In genomic region chr12:105583484-105583883, GRCm38 (mm10) we compare ENCODE assay signal across 9 mouse cellular contexts. TPM values are rescaled to one million over a fixed set of nuclear protein-coding genes. Genes with fewer than 3 reads are reported as not detected.
DNase-seq lines count a peak whose midpoint lies in the region; ATAC-seq and TF ChIP-seq lines count a peak whose summit lies in the region.
"Had no signal": no experiment of that assay in that cellular context is flagged by ENCODE, and none has a peak within 500 bp of the region (broad histone marks: within the 10 kb centered on the region; RNA-seq: fewer than 3 reads in every experiment).

No protein-coding gene starts in this region.

- DNase-seq in heart, postnatal 10 days = no peak
- peak; percentile 64 for DNase-seq in liver, postnatal 0 days
- DNase-seq in ovary, adult 18-20 months (ENCODE audit: low spot score) = no peak
- DNase-seq in ovary, postnatal 10 days (ENCODE audit: low spot score) = no peak
- no peak for DNase-seq in cerebellum, adult 8-10 months

- 33% methylated on average over 2 of the region's 2 CpGs for WGBS in heart, embryonic 15.5 days
- WGBS in embryonic facial prominence, embryonic 13.5 days = 11% methylated on average over 2 of the region's 2 CpGs
- WGBS in liver, postnatal 0 days (ENCODE audit: insufficient replicate concordance) = 24% methylated on average over 2 of the region's 2 CpGs

- no peaks in the 10 kb centered on the region for H3K9me3 ChIP-seq in heart, embryonic 15.5 days (replicated peaks)
- no peaks in the 10 kb centered on the region for H3K9me3 ChIP-seq in E14TG2a.4 (ENCODE audit: low read length)
- no peaks in the 10 kb centered on the region for H3K9me3 ChIP-seq in embryonic facial prominence, embryonic 13.5 days
- H3K9me3 ChIP-seq in liver, postnatal 0 days (ENCODE audit: low read length) = no peaks in the 10 kb centered on the region

- no peaks in the 10 kb centered on the region for H3K36me3 ChIP-seq in heart, embryonic 15.5 days
- H3K36me3 ChIP-seq in E14TG2a.4 (ENCODE audit: insufficient read depth, low read length) = no peaks in the 10 kb centered on the region
- H3K36me3 ChIP-seq in embryonic facial prominence, embryonic 13.5 days = no peaks in the 10 kb centered on the region
- no peaks in the 10 kb centered on the region for H3K36me3 ChIP-seq in liver, postnatal 0 days (replicated peaks; ENCODE audit: insufficient read depth, low read length)

- H3K27ac ChIP-seq in heart, embryonic 15.5 days = no peak overlapping the region
- H3K27ac ChIP-seq in embryonic facial prominence, embryonic 13.5 days = peak overlapping the region; percentile 48; the same call in 1 of the 2 replicates
- H3K27ac ChIP-seq in liver, postnatal 0 days (ENCODE audit: low read depth) = no peak overlapping the region
- H3K27ac ChIP-seq: hindbrain, embryonic 14.5 days had no signal

- H3K4me2 ChIP-seq in heart, embryonic 15.5 days = no peak overlapping the region
- no peak overlapping the region for H3K4me2 ChIP-seq in embryonic facial prominence, embryonic 13.5 days
- no peak overlapping the region for H3K4me2 ChIP-seq in liver, postnatal 0 days (ENCODE audit: low read depth, low read length)
- H3K4me2 ChIP-seq: hindbrain, embryonic 14.5 days had no signal

- peak; percentile 45; the same call in 1 of the 2 replicates for ATAC-seq in heart, embryonic 15.5 days (replicated peaks; ENCODE audit: insufficient number of reproducible peaks, insufficient read depth, low FRiP score, low read depth)
- peak; percentile 40; the same call in 1 of the 2 replicates for ATAC-seq in embryonic facial prominence, embryonic 13.5 days (ENCODE audit: insufficient number of reproducible peaks, insufficient read depth, low FRiP score, low TSS enrichment, low read depth)
- 0 out of 2 replicates have a peak, but pooled peaks have one; percentile 41 for ATAC-seq in liver, postnatal 0 days

- H3K27me3 ChIP-seq in heart, embryonic 15.5 days = peaks cover 2% of the 10 kb centered on the region; the same call in 1 of the 2 replicates
- peaks cover 22% of the 10 kb centered on the region for H3K27me3 ChIP-seq in E14TG2a.4 (ENCODE audit: insufficient read depth, low read length)
- 0 out of 2 replicates have a peak, but pooled peaks cover 5% of the 10 kb centered on the region for H3K27me3 ChIP-seq in embryonic facial prominence, embryonic 13.5 days
- no peaks in the 10 kb centered on the region for H3K27me3 ChIP-seq in liver, postnatal 0 days (ENCODE audit: insufficient read depth, low read length)

- H3K4me1 ChIP-seq in heart, embryonic 15.5 days (replicated peaks) = 0 out of 2 replicates have a peak, but pooled peaks cover 2% of the 10 kb centered on the region
- peaks cover 77% of the 10 kb centered on the region for H3K4me1 ChIP-seq in E14TG2a.4 (replicated peaks; ENCODE audit: low read depth, low read length)
- H3K4me1 ChIP-seq in embryonic facial prominence, embryonic 13.5 days = peaks cover 35% of the 10 kb centered on the region
- no peaks in the 10 kb centered on the region for H3K4me1 ChIP-seq in liver, postnatal 0 days (ENCODE audit: insufficient read depth)

- no peak for TF ChIP-seq CTCF in E14TG2a.4 (conservative IDR thresholded peaks at IDR 0.05; ENCODE audit: low read length)
- no peak for TF ChIP-seq CTCF in liver, postnatal 0 days (IDR thresholded peaks at IDR 0.05; ENCODE audit: low read depth)

- no peak overlapping the region for H3K4me3 ChIP-seq in heart, embryonic 15.5 days
- peak overlapping the region; percentile 43; the same call in 1 of the 2 replicates for H3K4me3 ChIP-seq in E14TG2a.4 (replicated peaks; ENCODE audit: low read length)
- H3K4me3 ChIP-seq in embryonic facial prominence, embryonic 13.5 days = no peak overlapping the region
- H3K4me3 ChIP-seq in liver, postnatal 0 days (ENCODE audit: low read depth, low read length) = no peak overlapping the region

- no peak for TF ChIP-seq EP300 in liver, postnatal 0 days (IDR thresholded peaks at IDR 0.05; ENCODE audit: low read depth)

- H3K9ac ChIP-seq in heart, embryonic 15.5 days = no peak overlapping the region
- no peak overlapping the region for H3K9ac ChIP-seq in embryonic facial prominence, embryonic 13.5 days
- H3K9ac ChIP-seq in liver, postnatal 0 days (replicated peaks) = no peak overlapping the region
- H3K9ac ChIP-seq: hindbrain, embryonic 14.5 days had no signal

- intact Hi-C loops in heart, postnatal 10 days (cut with DNase I) = loop anchor here (10.0 kb wide), 1 partner anchor 539 kb away; no protein-coding TSS in a partner anchor

RNA-seq across cellular contexts. Expression of gene Bdkrb1, which starts 19.4 kb away (rescaled TPM):
- 0.30 TPM in 1 of 2 replicates, not detected in the other for polyA plus RNA-seq in heart, embryonic 15.5 days (2015; fragmentation: Nextera tagmentation; extraction: Ambion mirVana)
- not detected for total RNA-seq in heart, postnatal 10 days (2021)
- not detected in 2 replicates for polyA plus RNA-seq in embryonic facial prominence, embryonic 13.5 days (2015; fragmentation: Nextera tagmentation; extraction: Ambion mirVana)
- not detected in 2 replicates for polyA plus RNA-seq in liver, postnatal 0 days (2015; fragmentation: Nextera tagmentation; extraction: Ambion mirVana)

RNA-seq across cellular contexts. Expression of gene Bdkrb2, which starts 20.5 kb away (rescaled TPM):
- 0.77 and 1.6 TPM in 2 replicates for polyA plus RNA-seq in heart, embryonic 15.5 days (2015; fragmentation: Nextera tagmentation; extraction: Ambion mirVana)
- total RNA-seq in heart, postnatal 10 days (2021) = 1 to 10 TPM; 1.2 to 2.2 TPM
- polyA plus RNA-seq in embryonic facial prominence, embryonic 13.5 days (2015; fragmentation: Nextera tagmentation; extraction: Ambion mirVana) = 0.70 and 1.1 TPM in 2 replicates
- 0.05 TPM in 1 of 2 replicates, not detected in the other for polyA plus RNA-seq in liver, postnatal 0 days (2015; fragmentation: Nextera tagmentation; extraction: Ambion mirVana)
